Mouse (Mus musculus): ENCODE measurements at regions not wholly inside any gene's neighbourhood (a gene's known extent, or its start where the extent isn't known, plus 50 kb on each side); places are given as distances from the start of the nearest gene placed in this dataset.

- H3K4me3 ChIP-seq, result no peak overlapping the region
- WGBS, result 64% methylated on average over 4 of the region's 4 CpGs
Measured at GRCm38 (mm10) chr4:142838363-142838964, 374.3 kb downstream of the Prdm2 start.

GRCm38 (mm10) chr4:142837636-142838035, 375.2 kb downstream of the Prdm2 start:
- H3K4me3 ChIP-seq, result no peak overlapping the region
- H3K9me3 ChIP-seq, result no peaks in the 10 kb centered on the region
- H3K4me1 ChIP-seq (replicated peaks), result 0 out of 2 replicates have a peak, but pooled peaks cover 3% of the 10 kb centered on the region
- H3K27ac ChIP-seq, result no peak overlapping the region
- 80% methylated on average over 4 of the region's 4 CpGs for WGBS
- no peaks in the 10 kb centered on the region for H3K27me3 ChIP-seq (ENCODE audit: insufficient read depth, poor library complexity, severe bottlenecking)
- no peak for DNase-seq (ENCODE audit: low spot score)
- no peaks in the 10 kb centered on the region for H3K36me3 ChIP-seq

More at GRCm38 (mm10) chr4:142838363-142838964, 374.3 kb downstream of the Prdm2 start:
- Histone ChIP-seq H3K9me3 (no peaks in the 10 kb centered on the region), H3K27me3 (ENCODE audit: insufficient read depth, poor library complexity, severe bottlenecking) (no peaks in the 10 kb centered on the region), H3K27ac (no peak overlapping the region), H3K4me1 (replicated peaks) (0 out of 2 replicates have a peak, but pooled peaks cover 3% of the 10 kb centered on the region), H3K36me3 (no peaks in the 10 kb centered on the region)
- no peak for DNase-seq (ENCODE audit: low spot score)

GRCm38 (mm10) chr4:142829711-142830110, 383.1 kb downstream of the Prdm2 start:
- WGBS, result 85% methylated on average over 7 of the region's 7 CpGs
- no peaks in the 10 kb centered on the region for H3K36me3 ChIP-seq
- no peak for DNase-seq (ENCODE audit: low spot score)
- H3K4me3 ChIP-seq, result no peak overlapping the region
- H3K9me3 ChIP-seq, result no peaks in the 10 kb centered on the region
- H3K4me1 ChIP-seq (replicated peaks), result peaks cover 26% of the 10 kb centered on the region
- H3K27me3 ChIP-seq (ENCODE audit: insufficient read depth, poor library complexity, severe bottlenecking), result no peaks in the 10 kb centered on the region
- H3K27ac ChIP-seq, result no peak overlapping the region

- H3K27me3 ChIP-seq (ENCODE audit: insufficient read depth, poor library complexity, severe bottlenecking), result no peaks in the 10 kb centered on the region
- no peak overlapping the region for H3K27ac ChIP-seq
- DNase-seq (ENCODE audit: low spot score), result no peak
- no peaks in the 10 kb centered on the region for H3K36me3 ChIP-seq
- WGBS, result 37% methylated on average over 10 of the region's 10 CpGs
- peaks cover 26% of the 10 kb centered on the region for H3K4me1 ChIP-seq (replicated peaks)
- H3K4me3 ChIP-seq, result no peak overlapping the region
- no peaks in the 10 kb centered on the region for H3K9me3 ChIP-seq
Measured at GRCm38 (mm10) chr4:142828969-142829368, 383.8 kb downstream of the Prdm2 start.

GRCm38 (mm10) chr4:142826250-142826893, 386.4 kb downstream of the Prdm2 start:
- H3K27ac ChIP-seq, result 0 out of 2 replicates have a peak overlapping the region, but pooled peaks have one; percentile 3
- no peaks in the 10 kb centered on the region for H3K9me3 ChIP-seq
- no peak overlapping the region; the same call in 1 of the 2 replicates for H3K4me3 ChIP-seq
- H3K36me3 ChIP-seq, result no peaks in the 10 kb centered on the region
- 57% methylated on average over 13 of the region's 13 CpGs for WGBS
- H3K27me3 ChIP-seq (ENCODE audit: insufficient read depth, poor library complexity, severe bottlenecking), result no peaks in the 10 kb centered on the region
- peak; percentile 10 for DNase-seq (ENCODE audit: low spot score)
- peaks cover 26% of the 10 kb centered on the region for H3K4me1 ChIP-seq (replicated peaks)

GRCm38 (mm10) chr4:142825786-142826185, 387.0 kb downstream of the Prdm2 start:
- Histone ChIP-seq H3K4me1 (replicated peaks) (peaks cover 26% of the 10 kb centered on the region), H3K27me3 (ENCODE audit: insufficient read depth, poor library complexity, severe bottlenecking) (no peaks in the 10 kb centered on the region), H3K36me3 (no peaks in the 10 kb centered on the region), H3K4me3 (no peak overlapping the region), H3K9me3 (no peaks in the 10 kb centered on the region), H3K27ac (0 out of 2 replicates have a peak overlapping the region, but pooled peaks have one; percentile 1)
- WGBS, result 58% methylated on average over 5 of the region's 5 CpGs
- DNase-seq (ENCODE audit: low spot score), result no peak

GRCm38 (mm10) chr4:142818440-142818839, 394.4 kb downstream of the Prdm2 start:
- no peaks in the 10 kb centered on the region for H3K9me3 ChIP-seq
- H3K4me3 ChIP-seq, result no peak overlapping the region
- H3K27ac ChIP-seq, result no peak overlapping the region
- no peaks in the 10 kb centered on the region for H3K27me3 ChIP-seq (ENCODE audit: insufficient read depth, poor library complexity, severe bottlenecking)
- no peak for DNase-seq (ENCODE audit: low spot score)
- no peaks in the 10 kb centered on the region for H3K4me1 ChIP-seq (replicated peaks)
- H3K36me3 ChIP-seq, result no peaks in the 10 kb centered on the region
- 87% methylated on average over 6 of the region's 6 CpGs for WGBS

- no peaks in the 10 kb centered on the region for H3K4me1 ChIP-seq (replicated peaks)
- H3K4me3 ChIP-seq, result no peak overlapping the region
- no peaks in the 10 kb centered on the region for H3K27me3 ChIP-seq (ENCODE audit: insufficient read depth, poor library complexity, severe bottlenecking)
- 90% methylated on average over 1 of the region's 1 CpGs for WGBS
- no peak for DNase-seq (ENCODE audit: low spot score)
- no peak overlapping the region for H3K27ac ChIP-seq
- H3K36me3 ChIP-seq, result no peaks in the 10 kb centered on the region
- H3K9me3 ChIP-seq, result no peaks in the 10 kb centered on the region
Measured at GRCm38 (mm10) chr4:142816986-142817385, 395.8 kb downstream of the Prdm2 start.

- Histone ChIP-seq H3K4me1 (replicated peaks) (no peaks in the 10 kb centered on the region), H3K27me3 (ENCODE audit: insufficient read depth, poor library complexity, severe bottlenecking) (no peaks in the 10 kb centered on the region), H3K4me3 (no peak overlapping the region), H3K27ac (no peak overlapping the region), H3K36me3 (no peaks in the 10 kb centered on the region), H3K9me3 (no peaks in the 10 kb centered on the region)
- DNase-seq (ENCODE audit: low spot score), result no peak
- 86% methylated on average over 2 of the region's 2 CpGs for WGBS
Measured at GRCm38 (mm10) chr4:142803819-142804218, 409.0 kb downstream of the Prdm2 start.

- Histone ChIP-seq H3K9me3 (no peaks in the 10 kb centered on the region), H3K27ac (no peak overlapping the region), H3K4me1 (replicated peaks) (no peaks in the 10 kb centered on the region), H3K4me3 (no peak overlapping the region), H3K36me3 (no peaks in the 10 kb centered on the region), H3K27me3 (ENCODE audit: insufficient read depth, poor library complexity, severe bottlenecking) (no peaks in the 10 kb centered on the region)
- DNase-seq (ENCODE audit: low spot score), result no peak
- 77% methylated on average over 5 of the region's 5 CpGs for WGBS
Measured at GRCm38 (mm10) chr4:142799291-142799690, 413.5 kb downstream of the Prdm2 start.

GRCm38 (mm10) chr4:142798834-142799233, 414.0 kb downstream of the Prdm2 start:
- Histone ChIP-seq H3K4me3 (no peak overlapping the region), H3K27ac (no peak overlapping the region), H3K4me1 (replicated peaks) (no peaks in the 10 kb centered on the region), H3K9me3 (no peaks in the 10 kb centered on the region), H3K36me3 (no peaks in the 10 kb centered on the region), H3K27me3 (ENCODE audit: insufficient read depth, poor library complexity, severe bottlenecking) (no peaks in the 10 kb centered on the region)
- DNase-seq (ENCODE audit: low spot score), result no peak
- WGBS, result 86% methylated on average over 6 of the region's 6 CpGs

- 85% methylated on average over 2 of the region's 2 CpGs for WGBS
- Histone ChIP-seq H3K4me3 (no peak overlapping the region), H3K9me3 (no peaks in the 10 kb centered on the region), H3K36me3 (no peaks in the 10 kb centered on the region), H3K27ac (no peak overlapping the region), H3K27me3 (ENCODE audit: insufficient read depth, poor library complexity, severe bottlenecking) (no peaks in the 10 kb centered on the region), H3K4me1 (replicated peaks) (no peaks in the 10 kb centered on the region)
- DNase-seq (ENCODE audit: low spot score), result no peak
Measured at GRCm38 (mm10) chr4:142792606-142792970, 420.2 kb downstream of the Prdm2 start.

GRCm38 (mm10) chr4:142791823-142792605, 420.8 kb downstream of the Prdm2 start:
- no peaks in the 10 kb centered on the region for H3K9me3 ChIP-seq
- no peak overlapping the region for H3K4me3 ChIP-seq
- no peaks in the 10 kb centered on the region for H3K4me1 ChIP-seq (replicated peaks)
- H3K27ac ChIP-seq, result no peak overlapping the region
- 85% methylated on average over 3 of the region's 3 CpGs for WGBS
- H3K27me3 ChIP-seq (ENCODE audit: insufficient read depth, poor library complexity, severe bottlenecking), result no peaks in the 10 kb centered on the region
- no peak for DNase-seq (ENCODE audit: low spot score)
- no peaks in the 10 kb centered on the region for H3K36me3 ChIP-seq
